Mouse (Mus musculus) forebrain, postnatal 0 days (tissue): ENCODE data around the gene Scel. TPM values are rescaled to one million over a fixed set of nuclear protein-coding genes. Genes with fewer than 3 reads are reported as not detected.

Experiments used
- ATAC-seq: fragments of 200-750 bp; cut with Nextera tagmentation; 2 replicates; pipeline ENCODE4 v1.8.0; 2017; ENCODE audit warnings: mild to moderate bottlenecking, moderate library complexity
- DNase-seq: peaks from one replicate; pipeline ENCODE4 v3.0.0-alpha.2; 2015
- H3K27ac ChIP-seq: fragments of 300-500 bp; sonication (generic); 2 replicates; pipeline ENCODE4 v1.5.1; 2014; ENCODE audit warnings: low read depth, mild to moderate bottlenecking, antibody characterized with exemption, low read length, moderate library complexity, mixed read lengths
- H3K27me3 ChIP-seq: fragments of 300-500 bp; sonication (generic); 2 replicates; pipeline ENCODE4 v1.6.1; 2014; ENCODE audit warnings: mild to moderate bottlenecking, low read length, mixed read lengths; ENCODE audit not compliant: insufficient read depth
- H3K36me3 ChIP-seq: fragments of 300-500 bp; sonication (generic); 2 replicates; pipeline ENCODE4 v1.6.1; 2014; ENCODE audit warnings: mild to moderate bottlenecking, moderate library complexity; ENCODE audit not compliant: insufficient read depth
- H3K4me1 ChIP-seq: fragments of 300-500 bp; sonication (generic); 2 replicates; pipeline ENCODE4 v1.6.1; 2014; ENCODE audit warnings: antibody characterized with exemption; ENCODE audit not compliant: insufficient read depth
- H3K4me2 ChIP-seq: fragments of 300-500 bp; sonication (generic); 2 replicates; pipeline ENCODE4 v1.6.1; 2014; ENCODE audit warnings: low read depth, mild to moderate bottlenecking, moderate library complexity
- H3K4me3 ChIP-seq: fragments of 300-500 bp; sonication (generic); 2 replicates; pipeline ENCODE4 v1.5.1; 2014; ENCODE audit warnings: low read depth, low read length, mixed read lengths
- H3K9ac ChIP-seq: fragments of 300-500 bp; sonication (generic); 2 replicates; pipeline ENCODE4 v1.6.1; 2014; ENCODE audit warnings: mild to moderate bottlenecking
- H3K9me3 ChIP-seq: fragments of 300-500 bp; sonication (generic); 2 replicates; pipeline ENCODE4 v1.6.1; 2016; ENCODE audit warnings: low read length
- CTCF ChIP-seq: sonication (generic); IDR thresholded peaks from 2 replicates; pipeline ENCODE4 v1.5.1; 2016; ENCODE audit warnings: antibody characterized with exemption, control low read depth, low read depth
- WGBS: fragments of 180-500 bp; shearing (Covaris S2); extraction: QIAGEN DNeasy Blood & Tissue Kit; methylation state at CpG from one replicate; pipeline ENCODE4 v1.1.7; 2014; 5-methylcytosine and 5-hydroxymethylcytosine counted together
- polyA plus RNA-seq: library from polyadenylated mRNA; unstranded; fragments of >200 nt; fragmentation: Nextera tagmentation; extraction: Ambion mirVana; gene quantifications from 2 replicates; pipeline ENCODE4 v1.2.1, GENCODE M21; 2015
- total RNA-seq: library from RNA; depleted of rRNA; stranded (reverse); fragments of >200 nt; gene quantifications from 2 replicates; pipeline ENCODE4 v1.2.3, GENCODE M21; 2014

Gene Scel
- total and polyA plus RNA-seq, 2 experiments from 2014 or later = 0.29 to 0.30 TPM

DNA sequence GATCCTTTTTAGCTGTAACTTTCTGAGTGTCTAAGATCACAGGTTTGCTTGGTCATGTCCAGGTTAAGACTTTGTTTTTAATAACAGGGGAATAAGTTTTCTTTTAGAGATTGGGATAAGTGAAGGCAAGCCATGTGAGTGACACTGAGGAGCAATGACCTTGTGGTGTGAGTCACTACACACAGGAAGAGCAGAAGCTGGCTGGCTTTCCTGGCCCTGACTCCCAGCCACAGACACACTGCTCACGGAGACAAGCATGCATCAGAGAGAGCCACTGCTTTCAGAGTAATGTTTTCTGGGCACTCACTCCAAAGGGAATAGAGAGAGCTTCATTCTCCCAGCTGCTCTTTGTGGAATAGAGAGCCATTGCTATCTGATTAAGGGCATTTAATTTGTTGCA lies 54.8 kb downstream of the Scel start:
- H3K4me1 ChIP-seq = no peaks in the 10 kb centered on the region; the same call in 1 of the 2 replicates
- H3K4me2 ChIP-seq = no peak overlapping the region
- no peaks in the 10 kb centered on the region for H3K27me3 ChIP-seq
- TF ChIP-seq CTCF = no peak
- H3K27ac ChIP-seq = no peak overlapping the region; the same call in 1 of the 2 replicates
- 8% methylated on average over 1 of the region's 1 CpGs for WGBS
- no peak overlapping the region for H3K4me3 ChIP-seq
- H3K36me3 ChIP-seq = no peaks in the 10 kb centered on the region
- ATAC-seq = 0 out of 2 replicates have a peak, but pooled peaks have one; percentile 27
- no peak for DNase-seq
- H3K9ac ChIP-seq = no peak overlapping the region
- H3K9me3 ChIP-seq = no peaks in the 10 kb centered on the region

DNA sequence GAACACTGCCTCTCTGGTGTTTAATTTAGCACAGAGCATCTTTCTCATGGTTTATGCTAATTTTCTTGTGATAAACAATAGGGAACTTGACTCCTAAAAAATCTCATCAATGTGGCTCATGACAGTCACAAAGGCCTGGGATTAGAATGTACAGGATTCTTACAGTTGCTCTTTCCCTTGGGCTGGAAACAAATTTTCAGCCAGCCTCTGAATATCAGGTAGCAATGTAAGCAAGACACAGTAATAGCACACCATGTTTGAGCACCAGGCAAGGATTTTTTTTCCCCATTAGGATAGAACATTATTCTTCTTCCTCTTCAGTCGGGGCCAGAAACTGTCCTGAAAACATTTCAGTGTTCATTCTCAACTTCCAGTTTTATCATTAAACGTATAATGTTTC lies 55.3 kb downstream of the Scel start:
- Histone ChIP-seq H3K27me3 (no peaks in the 10 kb centered on the region), H3K4me2 (no peak overlapping the region), H3K27ac (no peak overlapping the region), H3K4me3 (no peak overlapping the region), H3K36me3 (no peaks in the 10 kb centered on the region), H3K9me3 (no peaks in the 10 kb centered on the region), H3K4me1 (no peaks in the 10 kb centered on the region; the same call in 1 of the 2 replicates), H3K9ac (no peak overlapping the region)
- DNase-seq = no peak
- 0 out of 2 replicates have a peak, but pooled peaks have one; percentile 19 for ATAC-seq
- WGBS = 84% methylated on average over 2 of the region's 2 CpGs
- TF ChIP-seq CTCF = no peak

DNA sequence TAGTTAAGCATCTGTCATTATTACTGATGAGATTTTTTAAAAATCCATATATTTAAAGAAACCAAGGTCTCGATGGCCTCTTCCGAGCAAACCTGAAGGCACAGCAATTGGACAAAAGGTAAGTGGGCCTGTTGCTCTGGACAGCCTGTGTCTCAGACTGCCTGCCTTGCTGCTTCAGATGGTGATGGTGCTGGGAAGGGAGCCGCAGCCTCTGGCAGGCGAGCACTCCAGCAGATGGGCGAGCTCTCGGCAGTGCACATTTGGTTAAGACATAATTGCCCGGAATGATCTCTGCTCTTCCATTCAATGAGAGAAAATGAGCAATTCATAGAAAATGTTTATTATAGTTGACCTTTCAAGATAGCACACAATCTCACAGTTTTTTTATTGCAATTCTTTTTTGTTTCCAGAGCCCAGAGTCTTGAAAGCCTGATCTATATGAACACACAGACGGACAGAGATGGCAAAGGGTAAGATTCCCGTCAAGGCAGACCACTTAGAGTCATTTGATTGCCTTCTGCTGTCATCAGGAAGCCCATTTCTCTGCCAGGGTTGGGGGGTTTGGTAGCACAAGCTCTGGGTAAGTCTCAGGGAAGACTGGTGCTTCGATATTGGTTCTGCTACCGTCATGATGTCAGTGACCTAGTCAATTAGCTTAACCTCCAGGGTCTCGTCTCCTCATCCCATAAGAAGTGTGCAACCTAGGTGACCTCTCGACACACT lies 58.6 kb downstream of the Scel start:
- Histone ChIP-seq H3K4me1 (no peaks in the 10 kb centered on the region; the same call in 1 of the 2 replicates), H3K9me3 (no peaks in the 10 kb centered on the region), H3K9ac (no peak overlapping the region), H3K27ac (peak overlapping the region; percentile 17; the same call in 1 of the 2 replicates), H3K4me3 (no peak overlapping the region), H3K36me3 (no peaks in the 10 kb centered on the region), H3K4me2 (no peak overlapping the region), H3K27me3 (no peaks in the 10 kb centered on the region)
- no peak for TF ChIP-seq CTCF
- WGBS = 55% methylated on average over 13 of the region's 13 CpGs
- DNase-seq (peak; percentile 56), ATAC-seq (peak; percentile 92)

DNA sequence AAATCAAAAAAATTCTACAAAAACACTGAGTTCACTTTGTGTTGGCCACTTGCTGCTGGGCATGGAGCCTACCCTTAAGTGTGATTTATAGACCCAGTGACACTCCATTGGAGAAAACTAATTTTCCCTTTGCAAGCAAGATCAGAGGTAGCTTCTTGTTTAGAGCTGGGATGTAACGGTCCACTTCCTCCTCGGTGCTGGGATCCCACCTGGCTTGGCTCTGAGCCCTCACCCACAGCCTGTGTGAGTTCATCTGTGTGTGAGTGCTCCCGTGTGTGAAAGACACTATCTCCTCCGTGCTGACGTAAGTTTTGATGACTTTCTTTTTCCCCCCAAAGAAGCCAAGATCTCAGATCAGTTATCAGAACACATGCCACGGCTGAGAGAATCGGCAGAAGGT lies 62.7 kb downstream of the Scel start:
- DNase-seq = no peak
- H3K27ac ChIP-seq = no peak overlapping the region
- WGBS = 85% methylated on average over 7 of the region's 7 CpGs
- no peak overlapping the region for H3K4me3 ChIP-seq
- H3K36me3 ChIP-seq = no peaks in the 10 kb centered on the region
- H3K4me2 ChIP-seq = no peak overlapping the region
- no peaks in the 10 kb centered on the region for H3K27me3 ChIP-seq
- H3K4me1 ChIP-seq = no peaks in the 10 kb centered on the region; the same call in 1 of the 2 replicates
- no peak overlapping the region for H3K9ac ChIP-seq
- no peak for ATAC-seq
- TF ChIP-seq CTCF = no peak
- H3K9me3 ChIP-seq = no peaks in the 10 kb centered on the region

DNA sequence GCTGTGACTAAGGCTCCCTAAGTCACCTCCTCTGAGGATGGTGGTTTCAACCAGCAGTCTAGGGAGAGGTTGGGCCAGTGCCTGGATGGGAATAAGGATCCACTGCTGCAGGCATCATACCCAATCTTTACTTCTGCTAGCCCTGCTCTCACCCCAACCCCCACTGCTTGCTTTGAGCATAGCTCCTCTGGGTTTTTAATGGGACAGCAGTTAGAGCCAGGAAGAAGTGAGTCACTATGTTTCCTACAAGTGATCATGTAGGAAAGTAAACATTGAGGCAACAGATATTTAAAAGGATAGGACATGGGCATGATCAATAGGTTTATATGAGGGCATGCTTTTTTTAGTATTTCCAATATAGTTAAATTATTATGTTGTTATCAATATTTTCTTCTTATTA lies 63.9 kb downstream of the Scel start:
- Histone ChIP-seq H3K36me3 (no peaks in the 10 kb centered on the region), H3K4me2 (no peak overlapping the region), H3K27ac (no peak overlapping the region), H3K4me3 (no peak overlapping the region), H3K9ac (no peak overlapping the region), H3K4me1 (no peaks in the 10 kb centered on the region), H3K27me3 (no peaks in the 10 kb centered on the region), H3K9me3 (no peaks in the 10 kb centered on the region)
- no peak for ATAC-seq
- DNase-seq = no peak
- no peak for TF ChIP-seq CTCF

DNA sequence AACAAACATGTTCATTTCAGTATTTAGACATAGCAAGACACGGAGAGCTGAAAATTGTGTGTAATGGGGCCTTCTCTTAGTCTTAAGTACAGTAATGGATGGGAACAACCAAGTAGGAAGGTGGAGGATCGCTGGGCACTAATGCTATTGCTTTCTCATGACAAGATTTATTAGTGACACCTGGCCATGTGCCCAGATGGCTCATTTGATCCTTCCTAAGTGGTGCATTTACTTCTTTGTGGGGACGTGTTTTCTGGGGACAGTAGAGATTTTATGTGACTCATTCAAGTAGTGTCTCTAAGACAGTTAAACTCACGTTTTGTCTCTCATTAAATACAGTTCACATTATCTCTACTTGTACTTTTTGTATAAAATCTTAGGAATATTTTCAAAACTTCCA lies 73.5 kb downstream of the Scel start:
- H3K27ac ChIP-seq = no peak overlapping the region
- 24% methylated on average over 4 of the region's 4 CpGs for WGBS
- no peaks in the 10 kb centered on the region for H3K27me3 ChIP-seq
- ATAC-seq = no peak
- no peaks in the 10 kb centered on the region for H3K4me1 ChIP-seq
- TF ChIP-seq CTCF = no peak
- DNase-seq = no peak
- no peaks in the 10 kb centered on the region for H3K36me3 ChIP-seq
- H3K9ac ChIP-seq = no peak overlapping the region
- no peak overlapping the region for H3K4me3 ChIP-seq
- H3K4me2 ChIP-seq = no peak overlapping the region
- H3K9me3 ChIP-seq = no peaks in the 10 kb centered on the region

DNA sequence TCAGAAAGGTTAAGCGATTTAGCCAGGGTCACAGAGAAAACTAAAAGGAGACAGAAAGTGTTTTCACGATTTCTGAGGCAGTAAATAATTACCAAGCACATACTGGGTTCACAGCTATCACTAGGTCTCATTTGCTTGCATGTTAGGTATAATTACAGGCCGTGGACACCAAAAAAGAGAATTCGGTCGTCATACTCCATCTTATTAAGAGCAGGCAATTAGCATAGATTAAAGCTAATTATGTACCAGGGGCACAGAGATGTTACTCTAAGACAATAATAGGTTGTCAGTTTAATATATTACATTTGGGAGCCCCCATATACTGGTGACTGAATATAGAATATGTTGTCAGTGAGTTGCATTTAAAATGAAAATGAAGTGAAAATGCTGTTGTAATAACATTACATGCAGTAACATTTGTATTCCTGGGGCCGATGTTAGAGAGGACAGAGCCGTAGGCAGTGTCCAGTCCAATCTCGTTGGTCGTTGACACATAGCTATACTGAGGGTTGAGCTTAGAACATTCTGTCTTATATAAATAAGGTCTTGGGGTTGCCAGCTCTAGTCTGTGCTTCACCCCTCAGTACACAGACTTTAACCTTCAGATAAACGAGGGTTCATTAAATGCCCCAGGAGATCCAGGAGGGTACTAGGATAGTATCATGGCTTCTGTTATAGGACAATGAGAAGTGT lies 74.2 kb downstream of the Scel start:
- TF ChIP-seq CTCF = no peak

More for the DNA sequence above, 74.2 kb downstream of the Scel start:
- no peak overlapping the region for H3K9ac ChIP-seq
- H3K27me3 ChIP-seq = no peaks in the 10 kb centered on the region
- H3K4me3 ChIP-seq = no peak overlapping the region
- H3K4me2 ChIP-seq = no peak overlapping the region
- H3K4me1 ChIP-seq = no peaks in the 10 kb centered on the region
- DNase-seq = no peak
- no peaks in the 10 kb centered on the region for H3K36me3 ChIP-seq
- no peak overlapping the region for H3K27ac ChIP-seq
- no peaks in the 10 kb centered on the region for H3K9me3 ChIP-seq
- ATAC-seq = peak; percentile 43
- WGBS = 34% methylated on average over 10 of the region's 10 CpGs
